Mouse (Mus musculus): Measurements from ENCODE around the gene Cd52. TPM values are rescaled to one million over a fixed set of nuclear protein-coding genes. Genes with fewer than 3 reads are reported as not detected.

Gene Cd52
- polyA plus RNA-seq, 1 experiment from 2014 or later: 19.3 TPM

GRCm38 (mm10) chr4:134102742-134103119, 7.8 kb upstream of the Cd52 start:
- H3K4me3 ChIP-seq (ENCODE audit: low read depth, low read length): peak overlapping the region; percentile 75
- H3K9me3 ChIP-seq (ENCODE audit: control insufficient read depth, low read length): no peaks in the 10 kb centered on the region
- ATAC-seq (ENCODE audit: low read depth): peak; percentile 35
- peak overlapping the region; percentile 72 for H3K4me2 ChIP-seq (ENCODE audit: low read depth, low read length)
- WGBS: 2% methylated on average over 21 of the region's 21 CpGs
- H3K27ac ChIP-seq (replicated peaks; ENCODE audit: low read depth, low read length): no peak overlapping the region
- no peaks in the 10 kb centered on the region for H3K4me1 ChIP-seq (ENCODE audit: control insufficient read depth, insufficient read depth, low read length)
- H3K9ac ChIP-seq (ENCODE audit: low read depth, low read length): peak overlapping the region; percentile 72
- DNase-seq (ENCODE audit: low spot score): no peak
- no peaks in the 10 kb centered on the region for H3K27me3 ChIP-seq (replicated peaks; ENCODE audit: control insufficient read depth, insufficient read depth, low read length)
- no peaks in the 10 kb centered on the region for H3K36me3 ChIP-seq (ENCODE audit: control insufficient read depth, insufficient read depth, low read length)

- Histone ChIP-seq H3K36me3 (ENCODE audit: control insufficient read depth, insufficient read depth, low read length) (no peaks in the 10 kb centered on the region), H3K9me3 (ENCODE audit: control insufficient read depth, low read length) (no peaks in the 10 kb centered on the region), H3K4me3 (ENCODE audit: low read depth, low read length) (peak within 1 kb of the TSS; percentile 75), H3K9ac (ENCODE audit: low read depth, low read length) (peak within 1 kb of the TSS; percentile 72), H3K4me2 (ENCODE audit: low read depth, low read length) (peak within 1 kb of the TSS; percentile 72), H3K27ac (replicated peaks; ENCODE audit: low read depth, low read length) (no peak within 1 kb of the TSS), H3K4me1 (ENCODE audit: control insufficient read depth, insufficient read depth, low read length) (no peaks in the 10 kb centered on the region), H3K27me3 (replicated peaks; ENCODE audit: control insufficient read depth, insufficient read depth, low read length) (no peaks in the 10 kb centered on the region)
- DNase-seq (ENCODE audit: low spot score) (peak; percentile 96), ATAC-seq (ENCODE audit: low read depth) (peak; percentile 99)
- WGBS: 17% methylated on average over 34 of the region's 34 CpGs
These were observed 7.3 kb upstream of the Cd52 start, which contains the start of gene Ubxn11 for GRCm38 (mm10) chr4:134101979-134102741. Gene Ubxn11 (plus strand): TSS chr4:134102570.

- no peaks in the 10 kb centered on the region for H3K9me3 ChIP-seq (ENCODE audit: control insufficient read depth, low read length)
- DNase-seq (ENCODE audit: low spot score): no peak
- H3K4me1 ChIP-seq (ENCODE audit: control insufficient read depth, insufficient read depth, low read length): no peaks in the 10 kb centered on the region
- H3K27ac ChIP-seq (replicated peaks; ENCODE audit: low read depth, low read length): no peak overlapping the region
- no peak overlapping the region for H3K4me2 ChIP-seq (ENCODE audit: low read depth, low read length)
- no peak overlapping the region for H3K4me3 ChIP-seq (ENCODE audit: low read depth, low read length)
- H3K36me3 ChIP-seq (ENCODE audit: control insufficient read depth, insufficient read depth, low read length): no peaks in the 10 kb centered on the region
- no peak for ATAC-seq (ENCODE audit: low read depth)
- no peak overlapping the region for H3K9ac ChIP-seq (ENCODE audit: low read depth, low read length)
- no peaks in the 10 kb centered on the region for H3K27me3 ChIP-seq (replicated peaks; ENCODE audit: control insufficient read depth, insufficient read depth, low read length)
- WGBS: 83% methylated on average over 4 of the region's 4 CpGs
These were observed 5.4 kb upstream of the Cd52 start for GRCm38 (mm10) chr4:134100245-134100644.

- peak; percentile 16 for DNase-seq (ENCODE audit: low spot score)
- 59% methylated on average over 8 of the region's 8 CpGs for WGBS
- no peaks in the 10 kb centered on the region for H3K36me3 ChIP-seq (ENCODE audit: control insufficient read depth, insufficient read depth, low read length)
These were observed 3.7 kb upstream of the Cd52 start for GRCm38 (mm10) chr4:134098628-134099027.

GRCm38 (mm10) chr4:134097015-134097608, 2.2 kb upstream of the Cd52 start:
- 70% methylated on average over 5 of the region's 5 CpGs for whole genome bisulfite sequencing
- no peak for DNase-seq (ENCODE audit: low spot score)
- Histone ChIP-seq H3K4me2 (ENCODE audit: low read depth, low read length) (no peak overlapping the region), H3K9ac (ENCODE audit: low read depth, low read length) (no peak overlapping the region), H3K27ac (replicated peaks; ENCODE audit: low read depth, low read length) (no peak overlapping the region), H3K4me1 (ENCODE audit: control insufficient read depth, insufficient read depth, low read length) (no peaks in the 10 kb centered on the region), H3K27me3 (replicated peaks; ENCODE audit: control insufficient read depth, insufficient read depth, low read length) (no peaks in the 10 kb centered on the region), H3K36me3 (ENCODE audit: control insufficient read depth, insufficient read depth, low read length) (no peaks in the 10 kb centered on the region), H3K9me3 (ENCODE audit: control insufficient read depth, low read length) (no peaks in the 10 kb centered on the region), H3K4me3 (ENCODE audit: low read depth, low read length) (no peak overlapping the region)
- no peak for ATAC-seq (ENCODE audit: low read depth)

More at GRCm38 (mm10) chr4:134098628-134099027, 3.7 kb upstream of the Cd52 start:
- Histone ChIP-seq H3K9ac (ENCODE audit: low read depth, low read length) (no peak overlapping the region), H3K27me3 (replicated peaks; ENCODE audit: control insufficient read depth, insufficient read depth, low read length) (no peaks in the 10 kb centered on the region), H3K27ac (replicated peaks; ENCODE audit: low read depth, low read length) (no peak overlapping the region), H3K9me3 (ENCODE audit: control insufficient read depth, low read length) (no peaks in the 10 kb centered on the region), H3K4me2 (ENCODE audit: low read depth, low read length) (no peak overlapping the region), H3K4me3 (ENCODE audit: low read depth, low read length) (no peak overlapping the region), H3K4me1 (ENCODE audit: control insufficient read depth, insufficient read depth, low read length) (no peaks in the 10 kb centered on the region)
- ATAC-seq (ENCODE audit: low read depth): no peak

- no peaks in the 10 kb centered on the region for H3K36me3 ChIP-seq (ENCODE audit: control insufficient read depth, insufficient read depth, low read length)
- no peak overlapping the region for H3K9ac ChIP-seq (ENCODE audit: low read depth, low read length)
- 82% methylated on average over 3 of the region's 3 CpGs for WGBS
- DNase-seq (ENCODE audit: low spot score): no peak
- ATAC-seq (ENCODE audit: low read depth): no peak
- no peak overlapping the region for H3K4me3 ChIP-seq (ENCODE audit: low read depth, low read length)
- no peaks in the 10 kb centered on the region for H3K9me3 ChIP-seq (ENCODE audit: control insufficient read depth, low read length)
- no peaks in the 10 kb centered on the region for H3K27me3 ChIP-seq (replicated peaks; ENCODE audit: control insufficient read depth, insufficient read depth, low read length)
- no peaks in the 10 kb centered on the region for H3K4me1 ChIP-seq (ENCODE audit: control insufficient read depth, insufficient read depth, low read length)
- no peak overlapping the region for H3K27ac ChIP-seq (replicated peaks; ENCODE audit: low read depth, low read length)
- H3K4me2 ChIP-seq (ENCODE audit: low read depth, low read length): no peak overlapping the region
These were observed 1.2 kb upstream of the Cd52 start for GRCm38 (mm10) chr4:134096120-134096519.

- no peak for ATAC-seq (ENCODE audit: low read depth)
- Histone ChIP-seq H3K36me3 (ENCODE audit: control insufficient read depth, insufficient read depth, low read length) (no peaks in the 10 kb centered on the region), H3K27me3 (replicated peaks; ENCODE audit: control insufficient read depth, insufficient read depth, low read length) (no peaks in the 10 kb centered on the region), H3K4me2 (ENCODE audit: low read depth, low read length) (no peak overlapping the region), H3K27ac (replicated peaks; ENCODE audit: low read depth, low read length) (no peak overlapping the region), H3K4me3 (ENCODE audit: low read depth, low read length) (no peak overlapping the region), H3K9me3 (ENCODE audit: control insufficient read depth, low read length) (no peaks in the 10 kb centered on the region), H3K9ac (ENCODE audit: low read depth, low read length) (no peak overlapping the region), H3K4me1 (ENCODE audit: control insufficient read depth, insufficient read depth, low read length) (no peaks in the 10 kb centered on the region)
- DNase-seq (ENCODE audit: low spot score): no peak
- WGBS: 91% methylated on average over 7 of the region's 7 CpGs
These were observed 798 bp downstream of the Cd52 start for GRCm38 (mm10) chr4:134094004-134094564.

GRCm38 (mm10) chr4:134092382-134093288, 2.2 kb downstream of the Cd52 start:
- Histone ChIP-seq H3K4me3 (ENCODE audit: low read depth, low read length) (no peak overlapping the region), H3K4me2 (ENCODE audit: low read depth, low read length) (no peak overlapping the region), H3K27ac (replicated peaks; ENCODE audit: low read depth, low read length) (no peak overlapping the region), H3K4me1 (ENCODE audit: control insufficient read depth, insufficient read depth, low read length) (no peaks in the 10 kb centered on the region), H3K27me3 (replicated peaks; ENCODE audit: control insufficient read depth, insufficient read depth, low read length) (no peaks in the 10 kb centered on the region), H3K9me3 (ENCODE audit: control insufficient read depth, low read length) (no peaks in the 10 kb centered on the region), H3K36me3 (ENCODE audit: control insufficient read depth, insufficient read depth, low read length) (no peaks in the 10 kb centered on the region), H3K9ac (ENCODE audit: low read depth, low read length) (no peak overlapping the region)
- DNase-seq (ENCODE audit: low spot score) (no peak), ATAC-seq (ENCODE audit: low read depth) (no peak)
- 76% methylated on average over 6 of the region's 6 CpGs for WGBS

Measured in embryonic facial prominence, embryonic 14.5 days (tissue).